Mouse (Mus musculus) small intestine, adult 2 months (tissue): ENCODE data around the gene Rfc3.

Experiments
- CTCF ChIP-seq: fragments of 200-500 bp; IDR thresholded peaks from 2 replicates; pipeline ENCODE4 v1.5.1; 2012; ENCODE audit warnings: low read depth, mild to moderate bottlenecking, control low read depth, inconsistent platforms, low read length, moderate library complexity, mixed read lengths; ENCODE audit not compliant: insufficient replicate concordance, insufficient read length; ENCODE audit errors: extremely low read depth
- POLR2A ChIP-seq: fragments of 200-500 bp; IDR thresholded peaks from 2 replicates; pipeline ENCODE4 v1.6.1; 2012; ENCODE audit warnings: low read depth, mild to moderate bottlenecking, control low read depth, inconsistent platforms, low read length, moderate library complexity

DNA sequence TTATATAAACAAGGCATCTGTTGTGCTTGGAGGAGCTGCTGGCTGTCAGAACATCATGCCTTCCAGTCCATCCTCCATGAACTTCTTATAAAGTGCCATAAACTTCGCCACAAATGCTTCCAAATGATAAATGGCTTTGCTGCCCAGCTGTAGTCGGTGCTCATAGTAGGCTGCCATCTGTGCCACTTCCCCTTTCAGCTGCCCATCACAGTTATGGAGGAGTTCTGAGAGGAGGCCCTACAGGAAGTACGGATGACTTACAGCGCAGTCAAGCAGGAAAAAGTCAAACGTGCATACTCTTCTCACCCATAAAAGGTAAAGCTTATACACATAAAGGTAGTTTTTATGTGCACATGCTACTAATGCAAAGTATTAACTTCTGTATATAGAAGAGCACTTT, 8.2 kb downstream of the Rfc3 start:
- TF ChIP-seq POLR2A = no peak
- no peak for TF ChIP-seq CTCF
